ENCODE assay signal across 8 mouse cellular contexts in the genomic region with DNA sequence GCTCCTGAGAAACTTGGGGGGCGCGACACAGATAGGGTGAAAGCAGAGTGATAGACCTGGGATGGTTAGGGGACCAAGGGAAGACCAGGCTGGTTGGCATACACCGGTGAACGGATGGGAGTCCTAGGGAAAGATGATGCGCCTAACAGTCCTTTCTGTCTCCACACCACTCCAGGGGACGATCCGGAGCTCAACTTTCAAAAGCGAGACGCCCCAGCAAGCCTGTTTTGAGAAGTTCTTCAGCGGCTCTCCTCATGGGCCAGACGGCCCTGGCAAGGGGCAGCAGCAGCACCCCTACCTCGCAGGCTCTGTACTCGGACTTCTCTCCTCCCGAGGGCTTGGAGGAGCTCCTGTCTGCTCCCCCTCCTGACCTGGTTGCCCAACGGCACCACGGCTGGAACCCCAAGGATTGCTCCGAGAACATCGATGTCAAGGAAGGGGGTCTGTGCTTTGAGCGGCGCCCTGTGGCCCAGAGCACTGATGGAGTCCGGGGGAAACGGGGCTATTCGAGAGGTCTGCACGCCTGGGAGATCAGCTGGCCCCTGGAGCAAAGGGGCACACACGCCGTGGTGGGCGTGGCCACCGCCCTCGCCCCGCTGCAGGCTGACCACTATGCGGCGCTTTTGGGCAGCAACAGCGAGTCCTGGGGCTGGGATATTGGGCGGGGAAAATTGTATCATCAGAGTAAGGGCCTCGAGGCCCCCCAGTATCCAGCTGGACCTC. TPM values are rescaled to one million over a fixed set of nuclear protein-coding genes. Genes with fewer than 3 reads are reported as not detected.
DNase-seq lines count a peak whose midpoint lies in the region; ATAC-seq and TF ChIP-seq lines count a peak whose summit lies in the region.

No protein-coding gene starts in this region.

- no peaks in the 10 kb centered on the region for H3K27me3 ChIP-seq in embryonic facial prominence, embryonic 10.5 days (replicated peaks; ENCODE audit: low read depth, poor library complexity, severe bottlenecking)
- H3K27me3 ChIP-seq in liver, embryonic 12.5 days (replicated peaks), result no peaks in the 10 kb centered on the region
- H3K27me3 ChIP-seq in myocyte (ENCODE audit: control insufficient read depth, insufficient read depth, insufficient read length), result no peaks in the 10 kb centered on the region
- H3K27me3 ChIP-seq in splenic B cell, adult 2 months (ENCODE audit: control insufficient read depth, insufficient read depth, low read length, poor library complexity, severe bottlenecking), result no peaks in the 10 kb centered on the region; the same call in 1 of the 2 replicates

- peak overlapping the region; percentile 93 for H3K4me2 ChIP-seq in liver, embryonic 12.5 days
- peak overlapping the region; percentile 92 for H3K4me2 ChIP-seq in myocyte (ENCODE audit: low read depth)

- H3K79me2 ChIP-seq in myocyte (ENCODE audit: control insufficient read depth, insufficient read depth), result peaks cover 29% of the 10 kb centered on the region

- peak; percentile 48 for ATAC-seq in liver, embryonic 12.5 days

- H3K36me3 ChIP-seq in embryonic facial prominence, embryonic 10.5 days (replicated peaks), result peaks cover 33% of the 10 kb centered on the region
- H3K36me3 ChIP-seq in liver, embryonic 12.5 days, result peaks cover 32% of the 10 kb centered on the region
- H3K36me3 ChIP-seq in myocyte (ENCODE audit: control insufficient read depth, insufficient read depth), result peaks cover 6% of the 10 kb centered on the region
- H3K36me3 ChIP-seq in splenic B cell, adult 2 months (ENCODE audit: control insufficient read depth, insufficient read depth, low read length, poor library complexity, severe bottlenecking), result no peaks in the 10 kb centered on the region

- H3ac ChIP-seq in myocyte (ENCODE audit: control insufficient read depth, insufficient read length), result peak overlapping the region; percentile 16

- WGBS in embryonic facial prominence, embryonic 10.5 days, result under 1% methylated on average over 35 of the region's 35 CpGs
- WGBS in liver, embryonic 12.5 days (ENCODE audit: insufficient replicate concordance), result under 1% methylated on average over 35 of the region's 35 CpGs

- peak; percentile 63 for TF ChIP-seq POLR2A in myocyte (IDR thresholded peaks at IDR 0.05; ENCODE audit: insufficient read length, low read depth)

- no peaks in the 10 kb centered on the region for H3K9me3 ChIP-seq in embryonic facial prominence, embryonic 10.5 days
- H3K9me3 ChIP-seq in liver, embryonic 12.5 days (replicated peaks), result no peaks in the 10 kb centered on the region

- DNase-seq in 3T3-L1 (ENCODE audit: low read depth, low spot score), result peak; percentile 91
- DNase-seq in adrenal gland, postnatal 14 days, result peak; percentile 92
- peak; percentile 90 for DNase-seq in embryonic facial prominence, embryonic 10.5 days (ENCODE audit: low spot score)
- peak; percentile 79 for DNase-seq in heart, adult 8-10 months (ENCODE audit: low spot score)
- peak; percentile 83 to 89 for DNase-seq in kidney, adult 8-10 months
- peak; percentile 78 for DNase-seq in splenic B cell, adult 2 months (ENCODE audit: low read depth, low spot score)

- peak overlapping the region; percentile 66 for H3K4me3 ChIP-seq in embryonic facial prominence, embryonic 10.5 days
- H3K4me3 ChIP-seq in liver, embryonic 12.5 days, result peak overlapping the region; percentile 72
- H3K4me3 ChIP-seq in myocyte, result peak overlapping the region; percentile 81

- H3K27ac ChIP-seq in embryonic facial prominence, embryonic 10.5 days (replicated peaks), result peak overlapping the region; percentile 87
- H3K27ac ChIP-seq in liver, embryonic 12.5 days, result peak overlapping the region; percentile 95

- H3K9ac ChIP-seq in liver, embryonic 12.5 days, result peak overlapping the region; percentile 84

- H3K4me1 ChIP-seq in embryonic facial prominence, embryonic 10.5 days, result peaks cover 72% of the 10 kb centered on the region
- peaks cover 86% of the 10 kb centered on the region for H3K4me1 ChIP-seq in liver, embryonic 12.5 days

TF ChIP-seq in myocyte, 11 proteins besides CTCF, POLR2A, EP300 and RAD21:
- no peak for TF ChIP-seq MAX (IDR thresholded peaks at IDR 0.05; ENCODE audit: low read depth)
- peak in 2 of 3 experiments; percentile 21 to 46 for TF ChIP-seq MYOD1 (IDR thresholded peaks at IDR 0.05; ENCODE audit: control insufficient read depth in 1 of 3, insufficient read length in 2 of 3, low read depth in 2 of 3)
- TF ChIP-seq POLR2AphosphoS2 (IDR thresholded peaks at IDR 0.05; ENCODE audit: insufficient read length, low read depth), result peak; percentile 85
- TF ChIP-seq MYOG (IDR thresholded peaks at IDR 0.05; ENCODE audit: control insufficient read depth in 1 of 3, insufficient read depth in 1 of 3, insufficient read length in 2 of 3, low read depth in 2 of 3), result peak in 2 of 3 experiments; percentile 30 to 69
- TF ChIP-seq E2F4 (IDR thresholded peaks at IDR 0.05; ENCODE audit: insufficient read depth), result no peak
- TF ChIP-seq SRF (IDR thresholded peaks at IDR 0.05; ENCODE audit: control insufficient read depth, insufficient read length, low read depth), result no peak
- no peak for TF ChIP-seq TCF12 (IDR thresholded peaks at IDR 0.05; ENCODE audit: insufficient read depth, poor library complexity, severe bottlenecking)
TF ChIP-seq in myocyte: peak in this region for 3.

RNA-seq across cellular contexts. Expression of a gene that starts 0.8 kb away (rescaled TPM):
- 13.0 and 14.6 TPM in 2 replicates for total RNA-seq in adrenal gland, postnatal 14 days (2021)
- polyA plus RNA-seq in embryonic facial prominence, embryonic 10.5 days (2016; fragmentation: Nextera tagmentation; extraction: Ambion mirVana), result 7.1 and 8.3 TPM in 2 replicates
- total RNA-seq in heart, adult 8-10 months (2022), result 1 to 10 TPM; 2.0 to 5.8 (median 3.2) TPM
- 9.9 and 10.8 TPM in 2 replicates for polyA plus RNA-seq in liver, embryonic 12.5 days (2016; fragmentation: Nextera tagmentation; extraction: Ambion mirVana)
- 41.2 TPM for polyA plus RNA-seq in myocyte (2012; fragmentation: generic; extraction: Trizol)

RNA-seq across cellular contexts. Expression of a gene that starts 4.9 kb away (rescaled TPM):
- 425 and 436 TPM in 2 replicates for total RNA-seq in adrenal gland, postnatal 14 days (2021)
- polyA plus RNA-seq in embryonic facial prominence, embryonic 10.5 days (2016; fragmentation: Nextera tagmentation; extraction: Ambion mirVana), result 829 and 899 TPM in 2 replicates
- total RNA-seq in heart, adult 8-10 months (2022), result 1,000 to 10,000 TPM in 1 of 4 experiments, 100 to 1,000 TPM in 3; 893 to 1,022 (median 969) TPM
- polyA plus RNA-seq in liver, embryonic 12.5 days (2016; fragmentation: Nextera tagmentation; extraction: Ambion mirVana), result 630 and 674 TPM in 2 replicates
- polyA plus RNA-seq in myocyte (2012; fragmentation: generic; extraction: Trizol), result 1,480 TPM

RNA-seq across cellular contexts. Expression of a gene that starts 20.1 kb away (rescaled TPM):
- 83.2 and 103 TPM in 2 replicates for total RNA-seq in adrenal gland, postnatal 14 days (2021)
- 191 and 212 TPM in 2 replicates for polyA plus RNA-seq in embryonic facial prominence, embryonic 10.5 days (2016; fragmentation: Nextera tagmentation; extraction: Ambion mirVana)
- total RNA-seq in heart, adult 8-10 months (2022), result 10 to 100 TPM; 72.5 to 79.7 (median 75.8) TPM
- 87.5 and 94.1 TPM in 2 replicates for polyA plus RNA-seq in liver, embryonic 12.5 days (2016; fragmentation: Nextera tagmentation; extraction: Ambion mirVana)
- 123 TPM for polyA plus RNA-seq in myocyte (2012; fragmentation: generic; extraction: Trizol)

RNA-seq across cellular contexts. Expression of a gene that starts 20.1 kb away (rescaled TPM):
- 22.2 and 26.1 TPM in 2 replicates for total RNA-seq in adrenal gland, postnatal 14 days (2021)
- 225 and 238 TPM in 2 replicates for polyA plus RNA-seq in embryonic facial prominence, embryonic 10.5 days (2016; fragmentation: Nextera tagmentation; extraction: Ambion mirVana)
- 1 to 10 TPM in 1 of 4 experiments, under 1 TPM in 3; 0.14 to 1.4 (median 0.40) TPM for total RNA-seq in heart, adult 8-10 months (2022)
- 193 TPM in 2 replicates for polyA plus RNA-seq in liver, embryonic 12.5 days (2016; fragmentation: Nextera tagmentation; extraction: Ambion mirVana)
- 28.8 TPM for polyA plus RNA-seq in myocyte (2012; fragmentation: generic; extraction: Trizol)

RNA-seq across cellular contexts. Expression of a gene that starts 29.7 kb away (rescaled TPM):
- total RNA-seq in adrenal gland, postnatal 14 days (2021), result not detected in 2 replicates
- 0.50 and 0.74 TPM in 2 replicates for polyA plus RNA-seq in embryonic facial prominence, embryonic 10.5 days (2016; fragmentation: Nextera tagmentation; extraction: Ambion mirVana)
- 1 to 10 TPM in 1 of 4 experiments, under 1 TPM in 2, not detected in 1; 0.37 to 1.2 (median 0.41) TPM for total RNA-seq in heart, adult 8-10 months (2022)
- not detected in 2 replicates for polyA plus RNA-seq in liver, embryonic 12.5 days (2016; fragmentation: Nextera tagmentation; extraction: Ambion mirVana)
- 0.13 TPM for polyA plus RNA-seq in myocyte (2012; fragmentation: generic; extraction: Trizol)

Comparison
In these comparisons a context has a peak if more than half of its experiments do, and no peak if none do; other contexts are left out.
1. Peak in every context shown above with its lines: DNase-seq, ATAC-seq, H3K4me3 ChIP-seq and H3K27ac ChIP-seq.